Mouse (Mus musculus): ENCODE data around the gene Acot9. TPM values are rescaled to one million over a fixed set of nuclear protein-coding genes. Genes with fewer than 3 reads are reported as not detected.

The Acot9 gene
- polyA plus RNA-seq, 1 experiment: 75.9 TPM

DNA sequence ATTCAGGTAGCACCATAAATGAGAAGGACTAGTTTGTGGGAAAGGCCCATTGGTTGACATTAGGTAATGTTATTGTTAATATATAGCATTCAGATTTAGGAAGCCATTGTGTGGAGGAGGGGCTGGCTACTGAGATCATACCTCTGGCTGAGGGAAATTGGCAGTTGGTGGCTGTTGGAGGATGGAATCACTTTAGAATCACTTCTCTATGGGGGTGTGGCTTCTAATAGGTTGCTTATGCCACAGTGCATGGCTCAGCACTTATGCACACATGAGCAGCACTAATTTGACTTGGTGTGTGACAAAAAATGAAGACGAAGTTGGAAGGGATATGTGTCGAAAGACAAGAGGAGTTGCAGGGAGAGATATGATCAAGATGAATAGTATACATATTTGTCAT, 84.0 kb downstream of the Acot9 start:
- Histone ChIP-seq H3K79me2 (ENCODE audit: control insufficient read depth, insufficient read depth) (no peaks in the 10 kb centered on the region), H3K36me3 (ENCODE audit: control insufficient read depth, insufficient read depth) (no peaks in the 10 kb centered on the region), H3K27me3 (ENCODE audit: control insufficient read depth, insufficient read depth, insufficient read length) (no peaks in the 10 kb centered on the region), H3K4me2 (ENCODE audit: low read depth) (no peak overlapping the region), H3K4me3 (no peak overlapping the region), H3ac (ENCODE audit: control insufficient read depth, insufficient read length) (no peak overlapping the region)
- TF ChIP-seq MAX (IDR thresholded peaks at IDR 0.05; ENCODE audit: low read depth) (no peak), REST (IDR thresholded peaks at IDR 0.05; ENCODE audit: insufficient read depth, insufficient read length) (no peak), MYOG (IDR thresholded peaks at IDR 0.05; ENCODE audit: control insufficient read depth in 1 of 3, insufficient read depth in 1 of 3, insufficient read length in 2 of 3, low read depth in 2 of 3) (no peak), MYOD1 (IDR thresholded peaks at IDR 0.05; ENCODE audit: control insufficient read depth in 1 of 3, insufficient read length in 2 of 3, low read depth in 2 of 3) (no peak), CEBPB (IDR thresholded peaks at IDR 0.05; ENCODE audit: insufficient read depth, poor library complexity, severe bottlenecking) (no peak), TCF3 (IDR thresholded peaks at IDR 0.05; ENCODE audit: insufficient read length, low read depth) (no peak), SRF (IDR thresholded peaks at IDR 0.05; ENCODE audit: control insufficient read depth, insufficient read length, low read depth) (no peak), POLR2A (IDR thresholded peaks at IDR 0.05; ENCODE audit: insufficient read length, low read depth) (no peak), TCF12 (IDR thresholded peaks at IDR 0.05; ENCODE audit: insufficient read depth, poor library complexity, severe bottlenecking) (no peak), POLR2AphosphoS2 (IDR thresholded peaks at IDR 0.05; ENCODE audit: insufficient read length, low read depth) (no peak)

Other genes with a start within 250 kb of the Acot9 start
- 0.60 TPM for gene Magea5, start 199.3 kb upstream of the Acot9 start, polyA plus RNA-seq (2012; fragmentation: generic; extraction: Trizol)
- not detected for gene Magea1, start 172.7 kb upstream of the Acot9 start, polyA plus RNA-seq (2012; fragmentation: generic; extraction: Trizol)
- gene Magea2, start 168.8 kb upstream of the Acot9 start, polyA plus RNA-seq (2012; fragmentation: generic; extraction: Trizol): 0.17 TPM
- gene Cldn34b2, start 134.0 kb upstream of the Acot9 start, polyA plus RNA-seq (2012; fragmentation: generic; extraction: Trizol): not detected
- 305 TPM for gene Sat1, start 46.0 kb upstream of the Acot9 start, polyA plus RNA-seq (2012; fragmentation: generic; extraction: Trizol)
- 97.8 TPM for gene Prdx4, start 78.3 kb downstream of the Acot9 start, polyA plus RNA-seq (2012; fragmentation: generic; extraction: Trizol)

All from myocyte (in vitro differentiated cells).